Mouse (Mus musculus) kidney, embryonic 16.5 days (tissue): ENCODE measurements around the gene Tufm. TPM values are rescaled to one million over a fixed set of nuclear protein-coding genes. Genes with fewer than 3 reads are reported as not detected.
"Not testable (repeated sequence)": the region's sequence is repeated elsewhere in the genome, so short reads cannot be mapped to it uniquely, and the experiment has no call there.

ENCODE experiments used
- ATAC-seq: fragments of 200-750 bp; cut with Nextera tagmentation; 2 replicates; pipeline ENCODE4 v1.8.0; 2017; ENCODE audit warnings: moderate TSS enrichment; ENCODE audit not compliant: low FRiP score, low TSS enrichment
- H3K27ac ChIP-seq: fragments of 300-500 bp; sonication (generic); 2 replicates; pipeline ENCODE4 v1.5.1; 2014; ENCODE audit warnings: low read length
- H3K27me3 ChIP-seq: fragments of 300-500 bp; sonication (generic); 2 replicates; pipeline ENCODE4 v1.6.1; 2014; ENCODE audit warnings: low read length, control low read depth, mixed read lengths; ENCODE audit not compliant: insufficient read depth
- H3K36me3 ChIP-seq: fragments of 300-500 bp; sonication (generic); 2 replicates; pipeline ENCODE4 v1.6.1; 2014; ENCODE audit warnings: low read length, control low read depth, mixed read lengths; ENCODE audit not compliant: insufficient read depth
- H3K4me1 ChIP-seq: fragments of 300-500 bp; sonication (generic); 2 replicates; pipeline ENCODE4 v1.6.1; 2014; ENCODE audit warnings: low read length, control low read depth, mixed read lengths; ENCODE audit not compliant: insufficient read depth
- H3K4me2 ChIP-seq: fragments of 300-500 bp; sonication (generic); replicated peaks from 2 replicates; pipeline ENCODE4 v1.6.1; 2014; ENCODE audit warnings: low read depth, low read length
- H3K4me3 ChIP-seq: fragments of 300-500 bp; sonication (generic); 2 replicates; pipeline ENCODE4 v1.5.1; 2014; ENCODE audit warnings: mild to moderate bottlenecking, low read length
- H3K9ac ChIP-seq: fragments of 300-500 bp; sonication (generic); replicated peaks from 2 replicates; pipeline ENCODE4 v1.6.1; 2014; ENCODE audit warnings: low read length
- H3K9me3 ChIP-seq: fragments of 300-500 bp; sonication (generic); 2 replicates; pipeline ENCODE4 v1.6.1; 2016; ENCODE audit warnings: low read length, control low read depth
- WGBS: fragments of 180-500 bp; shearing (Covaris S2); extraction: QIAGEN DNeasy Blood & Tissue Kit; methylation state at CpG from one replicate; pipeline ENCODE4 v1.1.7; 2014; 5-methylcytosine and 5-hydroxymethylcytosine counted together
- polyA plus RNA-seq: library from polyadenylated mRNA; unstranded; fragments of >200 nt; fragmentation: Nextera tagmentation; extraction: Ambion mirVana; gene quantifications from 2 replicates; pipeline ENCODE4 v1.2.1, GENCODE M21; 2015

The Tufm gene
- polyA plus RNA-seq, 1 experiment from 2014 or later = 196 TPM

DNA sequence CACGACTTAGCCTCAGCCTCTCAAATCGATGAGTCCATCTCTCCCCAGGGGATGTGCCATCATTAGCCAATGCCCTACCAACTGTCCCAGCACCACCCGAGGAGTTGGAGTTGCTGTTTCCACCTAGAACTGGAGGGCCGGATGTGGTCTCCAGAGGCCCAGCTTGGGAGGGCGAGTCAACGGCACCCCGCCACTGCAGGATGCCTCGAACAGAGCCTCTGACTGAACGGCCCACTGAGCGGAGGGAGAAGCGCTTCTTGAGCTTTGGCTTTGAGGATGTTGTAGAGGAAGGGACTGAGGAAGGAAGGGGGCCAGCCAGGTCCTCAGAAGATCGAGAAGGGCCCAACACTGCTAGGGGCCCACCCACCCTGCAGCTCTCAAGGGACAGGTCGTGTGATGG, 14.9 kb upstream of the Tufm start:
- H3K4me2 ChIP-seq = no peak overlapping the region
- peaks cover 20% of the 10 kb centered on the region for H3K4me1 ChIP-seq
- ATAC-seq = no peak
- H3K9me3 ChIP-seq = no peaks in the 10 kb centered on the region
- H3K9ac ChIP-seq = no peak overlapping the region
- no peak overlapping the region for H3K4me3 ChIP-seq
- peaks cover 45% of the 10 kb centered on the region for H3K36me3 ChIP-seq
- 81% methylated on average over 13 of the region's 13 CpGs for WGBS
- H3K27me3 ChIP-seq = no peaks in the 10 kb centered on the region
- H3K27ac ChIP-seq = no peak overlapping the region

DNA sequence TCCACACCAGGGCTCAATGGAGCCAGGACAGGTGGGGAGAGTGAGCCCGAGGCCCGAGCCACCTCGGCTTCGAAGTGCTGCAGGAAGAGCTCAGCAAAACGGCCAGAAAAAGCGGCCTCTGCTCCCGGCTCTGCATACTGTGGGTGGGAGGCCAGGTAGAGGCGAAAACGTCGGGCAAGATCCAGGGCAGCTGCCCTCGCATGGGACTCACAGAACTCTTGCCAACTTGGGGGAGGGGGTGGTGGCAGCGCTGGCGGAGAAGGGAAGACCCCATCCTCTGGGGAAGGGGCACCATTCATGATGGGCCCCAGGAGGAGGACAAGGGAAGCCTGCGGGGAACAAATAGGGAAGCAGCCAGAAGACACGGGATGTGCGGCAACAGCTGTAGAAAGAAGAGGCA, 14.4 kb upstream of the Tufm start:
- Histone ChIP-seq H3K4me2 (no peak overlapping the region), H3K9me3 (no peaks in the 10 kb centered on the region), H3K4me1 (peaks cover 20% of the 10 kb centered on the region), H3K27ac (no peak overlapping the region), H3K9ac (no peak overlapping the region), H3K4me3 (no peak overlapping the region), H3K36me3 (peaks cover 41% of the 10 kb centered on the region), H3K27me3 (no peaks in the 10 kb centered on the region)
- WGBS = 93% methylated on average over 16 of the region's 16 CpGs
- ATAC-seq = no peak

DNA sequence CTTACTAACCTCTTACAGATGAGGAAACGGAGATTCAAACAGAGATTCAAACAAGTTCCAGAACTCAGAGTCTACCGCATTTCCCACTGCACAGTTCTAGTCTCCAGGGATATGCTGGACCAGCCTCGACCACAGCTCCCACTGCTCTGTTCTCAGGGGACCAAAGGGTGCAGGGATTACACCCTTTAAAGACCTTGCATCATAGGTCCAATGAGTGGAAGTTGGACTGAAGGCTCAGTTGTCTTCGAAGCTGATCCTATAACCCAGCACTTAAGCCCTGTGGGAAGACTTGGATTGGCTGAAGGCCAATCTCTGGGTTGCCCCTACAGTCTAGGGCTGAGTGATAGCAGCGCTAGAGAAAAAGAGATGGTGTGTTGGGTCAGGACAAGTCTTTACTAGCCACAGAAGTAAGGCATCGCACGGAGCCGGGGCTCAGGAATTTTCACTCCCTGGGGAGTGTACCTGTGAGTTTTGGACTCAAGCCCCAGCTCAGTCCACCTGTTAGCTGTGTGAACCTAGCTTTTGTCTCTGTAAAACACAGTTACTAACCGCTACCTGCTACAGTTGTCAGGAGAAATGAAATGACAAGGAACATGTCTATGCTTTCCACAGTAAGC, 13.6 kb upstream of the Tufm start:
- Histone ChIP-seq H3K9me3 (no peaks in the 10 kb centered on the region), H3K27me3 (no peaks in the 10 kb centered on the region), H3K9ac (peak overlapping the region; percentile 97), H3K4me2 (peak overlapping the region; percentile 85), H3K4me1 (peaks cover 20% of the 10 kb centered on the region), H3K27ac (no peak overlapping the region), H3K4me3 (peak overlapping the region; percentile 91), H3K36me3 (peaks cover 32% of the 10 kb centered on the region)
- ATAC-seq = no peak
- WGBS = 84% methylated on average over 9 of the region's 9 CpGs

DNA sequence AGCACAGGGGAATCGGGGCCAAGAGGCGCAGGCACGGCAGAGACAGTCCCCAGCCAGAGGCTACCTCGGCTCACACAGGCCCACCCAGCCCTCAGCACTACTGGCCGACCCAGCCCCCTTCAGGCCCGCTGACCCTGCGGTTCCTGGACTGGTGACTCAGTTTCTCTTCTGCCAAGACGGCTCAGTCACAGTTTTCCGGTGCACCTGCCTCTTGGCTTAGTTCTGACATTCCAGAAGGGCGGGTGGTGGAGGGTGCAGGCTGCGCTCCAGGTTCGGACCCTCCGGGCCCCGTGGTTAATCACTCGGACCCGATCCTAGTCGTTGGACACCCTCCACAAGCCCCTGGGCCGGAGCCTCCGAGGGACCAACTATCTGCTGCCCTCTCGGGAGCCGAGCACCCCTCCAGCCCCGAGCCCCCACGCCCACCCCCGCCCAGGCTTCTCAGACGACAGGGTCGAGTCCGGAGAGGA, 12.6 kb upstream of the Tufm start:
- WGBS = under 1% methylated on average over 26 of the region's 27 CpGs
- Histone ChIP-seq H3K4me1 (peaks cover 20% of the 10 kb centered on the region), H3K27me3 (no peaks in the 10 kb centered on the region), H3K36me3 (peaks cover 23% of the 10 kb centered on the region), H3K27ac (peak overlapping the region; percentile 96), H3K4me2 (peak overlapping the region; percentile 85), H3K9ac (peak overlapping the region; percentile 97), H3K4me3 (peak overlapping the region; percentile 91), H3K9me3 (no peaks in the 10 kb centered on the region)
- peak; percentile 58 for ATAC-seq

DNA sequence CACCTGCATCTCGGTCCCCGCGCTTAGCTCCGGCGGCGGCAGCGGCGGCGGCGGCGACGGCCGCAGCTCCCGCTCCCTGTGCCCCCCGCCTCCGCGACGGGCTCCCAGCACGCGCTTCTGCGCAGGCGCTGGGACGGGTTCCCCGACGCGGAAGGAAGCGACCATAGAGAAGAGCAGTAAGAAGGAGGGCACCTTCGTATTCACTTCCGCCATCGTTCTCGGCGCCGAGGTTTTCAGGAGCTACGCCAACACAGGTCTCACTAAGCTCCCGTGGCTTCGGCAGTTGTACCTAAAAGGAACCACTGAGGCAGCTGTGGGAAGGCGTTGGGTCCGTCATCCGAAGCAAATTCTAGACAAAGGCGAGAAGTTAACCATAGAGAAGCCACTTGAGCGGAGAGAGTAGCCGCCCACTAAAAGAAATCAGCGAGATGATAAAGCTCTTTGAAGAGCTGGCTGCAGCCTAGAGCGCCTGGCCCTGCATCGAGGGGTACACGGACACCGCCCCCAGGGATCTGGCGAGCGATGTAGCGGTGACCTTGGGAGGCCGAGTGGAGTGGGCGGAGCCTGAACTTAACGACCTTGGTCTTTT, 12.1 kb upstream of the Tufm start, which contains the start of gene Sh2b1:
TSS of gene Sh2b1 (minus strand) at position 432 of the 589 bp plus-strand sequence.
- no peaks in the 10 kb centered on the region for H3K27me3 ChIP-seq
- H3K27ac ChIP-seq = peak within 1 kb of the TSS; percentile 96
- peak within 1 kb of the TSS; percentile 85 for H3K4me2 ChIP-seq
- peak within 1 kb of the TSS; percentile 97 for H3K9ac ChIP-seq
- no peaks in the 10 kb centered on the region for H3K9me3 ChIP-seq
- H3K4me3 ChIP-seq = peak within 1 kb of the TSS; percentile 91
- H3K36me3 ChIP-seq = peaks cover 17% of the 10 kb centered on the region
- under 1% methylated on average over 53 of the region's 53 CpGs for WGBS
- H3K4me1 ChIP-seq = peaks cover 20% of the 10 kb centered on the region
- peak; percentile 92 for ATAC-seq

DNA sequence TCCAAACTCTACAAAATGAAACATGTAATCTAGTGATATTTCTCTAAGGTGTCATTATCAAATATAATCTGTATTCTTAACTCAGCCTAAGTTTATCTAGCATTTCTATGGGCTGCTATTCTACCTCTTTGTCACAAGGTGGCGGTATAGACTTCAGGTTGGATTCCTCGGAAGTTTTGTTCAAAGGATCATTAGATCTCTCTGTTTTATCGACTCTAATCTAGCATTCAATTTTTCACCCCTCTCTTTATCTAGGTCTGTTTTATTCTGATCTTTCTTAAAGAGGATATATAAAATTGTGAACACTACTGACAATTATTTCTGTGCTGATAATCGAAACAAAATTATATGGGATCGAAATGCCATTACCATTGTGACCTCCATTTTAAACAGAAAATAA, 5.5 kb upstream of the Tufm start:
- 28% methylated on average over 5 of the region's 5 CpGs for WGBS
- no peak for ATAC-seq

DNA sequence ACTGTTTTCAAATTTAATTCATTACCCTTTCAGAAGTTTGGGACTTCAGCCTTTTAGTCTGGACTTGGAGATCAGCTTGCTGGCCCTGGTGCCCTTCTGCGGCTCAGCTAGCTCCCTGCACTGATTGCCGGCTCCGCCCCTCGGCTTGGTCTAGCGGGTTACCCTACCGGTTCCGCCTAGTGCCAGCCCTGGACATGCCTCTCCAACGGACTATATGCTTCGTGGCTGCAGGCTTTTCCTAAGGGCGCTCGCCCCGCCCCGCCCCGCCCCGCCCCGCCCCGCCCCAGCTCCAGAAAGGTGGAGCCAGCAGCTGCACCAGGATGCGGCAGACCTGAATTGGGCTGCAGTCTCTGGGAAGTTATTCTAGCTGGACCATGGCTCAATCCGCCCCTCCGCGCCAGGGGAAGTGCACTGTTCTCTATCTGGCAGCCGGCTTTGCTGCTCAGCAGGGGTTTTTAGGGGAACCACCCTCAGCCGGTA, 4.7 kb upstream of the Tufm start:
- Histone ChIP-seq H3K4me1 (peaks cover 6% of the 10 kb centered on the region), H3K4me2 (peak overlapping the region; percentile 62), H3K27ac (peak overlapping the region; percentile 76), H3K9ac (peak overlapping the region; percentile 58), H3K4me3 (peak overlapping the region; percentile 41), H3K9me3 (peaks cover 3% of the 10 kb centered on the region; the same call in 1 of the 2 replicates), H3K36me3 (no peaks in the 10 kb centered on the region), H3K27me3 (no peaks in the 10 kb centered on the region)
- peak; percentile 95 for ATAC-seq
- under 1% methylated on average over 23 of the region's 23 CpGs for WGBS

More for the DNA sequence above, 5.5 kb upstream of the Tufm start:
- Histone ChIP-seq H3K4me3 (no peak overlapping the region), H3K9ac (no peak overlapping the region), H3K27ac (no peak overlapping the region), H3K27me3 (no peaks in the 10 kb centered on the region), H3K36me3 (no peaks in the 10 kb centered on the region), H3K4me2 (no peak overlapping the region), H3K4me1 (peaks cover 6% of the 10 kb centered on the region), H3K9me3 (peaks cover 3% of the 10 kb centered on the region; the same call in 1 of the 2 replicates)

DNA sequence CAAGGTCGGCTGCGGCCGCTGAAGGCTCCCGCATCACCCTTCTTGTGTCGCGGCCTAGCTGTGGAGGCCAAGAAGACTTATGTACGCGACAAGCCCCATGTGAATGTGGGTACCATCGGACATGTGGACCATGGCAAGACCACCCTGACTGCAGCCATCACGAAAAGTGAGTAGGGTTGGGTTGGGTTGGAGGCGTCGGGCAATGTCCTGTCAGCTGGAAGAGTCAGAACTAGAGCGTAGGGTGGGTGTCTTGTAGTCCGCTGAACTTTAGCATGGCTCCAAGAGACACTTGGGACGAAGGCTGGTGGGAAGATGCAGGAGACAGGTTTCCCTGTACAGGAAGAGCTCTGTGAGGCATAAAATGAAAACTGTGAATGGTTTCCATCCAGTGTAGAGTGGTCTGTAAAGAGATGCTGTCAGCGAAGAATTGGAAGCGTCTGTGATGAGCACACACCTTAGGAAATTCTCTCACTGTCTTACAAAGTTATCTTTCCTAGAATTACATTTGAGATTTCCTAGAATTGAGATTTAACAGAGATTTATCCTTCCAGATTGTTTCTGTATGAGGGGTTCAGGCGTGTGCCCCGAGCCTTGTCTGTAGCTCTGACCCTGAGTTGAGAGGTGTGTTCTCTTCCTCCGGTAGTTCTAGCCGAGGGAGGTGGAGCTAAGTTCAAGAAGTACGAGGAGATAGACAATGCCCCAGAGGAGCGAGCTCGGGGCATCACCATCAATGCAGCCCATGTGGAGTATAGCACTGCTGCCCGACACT, 640 bp downstream of the Tufm start:
- not testable (repeated sequence) for H3K27me3 ChIP-seq, H3K9me3 ChIP-seq, H3K27ac ChIP-seq
- peak overlapping the region; percentile 97 for H3K4me2 ChIP-seq
- WGBS = 12% methylated on average over 22 of the region's 25 CpGs
- peak; percentile 17; the same call in 1 of the 2 replicates for ATAC-seq
- peak overlapping the region; percentile 74 for H3K4me3 ChIP-seq
- H3K4me1 ChIP-seq = peaks cover 12% of the 10 kb centered on the region
- H3K9ac ChIP-seq = peak overlapping the region; percentile 76
- peaks cover 34% of the 10 kb centered on the region; the same call in 1 of the 2 replicates for H3K36me3 ChIP-seq

DNA sequence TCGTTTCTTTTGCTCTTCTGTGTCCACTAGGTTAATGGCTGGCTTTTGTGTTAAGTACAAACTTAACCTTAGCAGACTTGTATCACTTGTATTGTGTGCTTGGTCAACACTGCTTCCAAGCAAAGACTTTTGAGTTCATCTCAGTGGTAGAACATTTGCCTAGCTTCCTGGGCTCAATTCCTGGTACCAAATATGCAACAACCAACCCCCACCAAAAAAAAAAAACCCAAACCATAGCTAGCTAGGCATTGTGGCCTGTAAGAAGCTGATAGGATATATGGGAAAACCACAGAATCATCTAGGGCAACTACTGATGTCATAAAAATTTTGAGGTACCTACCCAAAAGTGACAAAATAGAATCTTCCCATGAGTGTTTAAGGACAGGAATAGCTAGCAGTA, 3.8 kb downstream of the Tufm start:
- H3K9me3 ChIP-seq = no peaks in the 10 kb centered on the region
- no peak overlapping the region for H3K27ac ChIP-seq
- H3K27me3 ChIP-seq = no peaks in the 10 kb centered on the region
- H3K9ac ChIP-seq = no peak overlapping the region
- peaks cover 67% of the 10 kb centered on the region for H3K36me3 ChIP-seq
- ATAC-seq = no peak
- 75% methylated on average over 1 of the region's 1 CpGs for WGBS
- peaks cover 8% of the 10 kb centered on the region for H3K4me1 ChIP-seq
- H3K4me3 ChIP-seq = no peak overlapping the region
- H3K4me2 ChIP-seq = no peak overlapping the region
